In the genomic region with DNA sequence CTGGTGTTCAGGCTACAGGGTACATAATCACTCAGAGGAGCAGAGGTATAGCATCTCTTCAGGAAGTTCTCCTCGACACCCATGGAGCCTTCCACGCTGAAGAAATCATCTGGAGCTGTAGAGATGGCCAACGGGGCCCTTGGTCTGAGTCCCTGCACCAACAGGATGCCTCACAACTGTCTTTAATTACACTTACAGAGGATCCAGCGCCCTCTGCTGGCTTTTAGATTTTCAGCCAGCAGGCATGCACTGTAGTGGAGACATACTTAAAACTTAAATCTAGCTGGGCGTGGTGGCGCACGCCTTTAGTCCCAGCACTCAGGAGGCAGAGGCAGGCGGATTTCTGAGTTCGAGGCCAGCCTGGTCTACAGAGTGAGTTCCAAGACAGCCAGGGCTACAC, we compare ENCODE assay signal across 7 mouse cellular contexts. TPM values are rescaled to one million over a fixed set of nuclear protein-coding genes. Genes with fewer than 3 reads are reported as not detected.
DNase-seq lines count a peak whose midpoint lies in the region; TF ChIP-seq lines count a peak whose summit lies in the region.

No protein-coding gene starts in this region.

- no peaks in the 10 kb centered on the region for H3K4me1 ChIP-seq in ES-Bruce4 (ENCODE audit: control insufficient read depth, insufficient read depth, low read length)

- H3K27ac ChIP-seq in layer of hippocampus, adult 2 months = peak overlapping the region; percentile 72; the same call in 1 of the 2 replicates
- no peak overlapping the region for H3K27ac ChIP-seq in ES-Bruce4 (ENCODE audit: insufficient read depth, low read length)

- no peak for TF ChIP-seq EP300 in ES-Bruce4 (IDR thresholded peaks at IDR 0.05; ENCODE audit: insufficient read depth, low read depth, low read length)

- H3K36me3 ChIP-seq in ES-Bruce4 (ENCODE audit: control insufficient read depth, insufficient read depth, low read length, poor library complexity, severe bottlenecking) = peaks cover 34% of the 10 kb centered on the region

- H3K9ac ChIP-seq in ES-Bruce4 (ENCODE audit: low read depth, poor library complexity, severe bottlenecking) = no peak overlapping the region

- H3K27me3 ChIP-seq in ES-Bruce4 (ENCODE audit: control insufficient read depth, insufficient read depth, low read length, poor library complexity, severe bottlenecking) = no peaks in the 10 kb centered on the region

- DNase-seq in layer of hippocampus, adult 2 months (ENCODE audit: low spot score in 2 of 2) = no peak
- no peak for DNase-seq in layer of hippocampus, postnatal 25 days (ENCODE audit: extremely low spot score in 1 of 2, low spot score in 1 of 2)
- DNase-seq in adipocyte (ENCODE audit: low spot score) (peak; percentile 35), MN1 (ENCODE audit: low spot score) (no peak)
- peak; percentile 24 for DNase-seq in retina, embryonic 14.5 days (ENCODE audit: low spot score)
- no peak for DNase-seq in heart, adult 11 months

- H3K9me3 ChIP-seq in ES-Bruce4 (replicated peaks; ENCODE audit: control insufficient read depth, insufficient read depth, low read length, poor library complexity, severe bottlenecking) = no peaks in the 10 kb centered on the region

- TF ChIP-seq POLR2A in ES-Bruce4 (IDR thresholded peaks at IDR 0.05; ENCODE audit: insufficient read depth, low read length) = no peak

- H3K4me3 ChIP-seq in layer of hippocampus, adult 2 months = no peak overlapping the region
- H3K4me3 ChIP-seq in ES-Bruce4 (ENCODE audit: low read depth, low read length) = no peak overlapping the region

- peak; percentile 52 for TF ChIP-seq CTCF in layer of hippocampus, adult 2 months (conservative IDR thresholded peaks at IDR 0.05)
- peak; percentile 21 for TF ChIP-seq CTCF in ES-Bruce4 (IDR thresholded peaks at IDR 0.05; ENCODE audit: low read depth, low read length)

RNA-seq across cellular contexts. Expression of a gene that starts 18.0 kb away (rescaled TPM):
- total RNA-seq in layer of hippocampus, adult 2 months (2021) = 1 to 10 TPM; 2.7 to 5.5 TPM
- total RNA-seq in layer of hippocampus, postnatal 25 days (2021) = 1 to 10 TPM; 1.6 to 1.7 TPM
- 8.5 and 8.8 TPM in 2 replicates for polyA plus RNA-seq in ES-Bruce4 (2011; ENCODE audit: insufficient read depth, insufficient read length, low read depth, missing spikeins)

RNA-seq across cellular contexts. Expression of a gene that starts 25.2 kb away (rescaled TPM):
- total RNA-seq in layer of hippocampus, adult 2 months (2021) = under 1 TPM; 0.59 to 0.66 TPM
- 1 to 10 TPM in 1 of 2 experiments, under 1 TPM in 1; 0.45 to 1.3 TPM for total RNA-seq in layer of hippocampus, postnatal 25 days (2021)
- polyA plus RNA-seq in ES-Bruce4 (2011; ENCODE audit: insufficient read depth, insufficient read length, low read depth, missing spikeins) = 49.0 and 50.7 TPM in 2 replicates

RNA-seq across cellular contexts. Expression of a gene that starts 52.8 kb away (rescaled TPM):
- 10 to 100 TPM; 70.6 to 82.7 TPM for total RNA-seq in layer of hippocampus, adult 2 months (2021)
- total RNA-seq in layer of hippocampus, postnatal 25 days (2021) = 10 to 100 TPM; 69.7 to 82.2 TPM
- 70.3 and 78.5 TPM in 2 replicates for polyA plus RNA-seq in ES-Bruce4 (2011; ENCODE audit: insufficient read depth, insufficient read length, low read depth, missing spikeins)

RNA-seq across cellular contexts. Expression of a gene that starts 53.9 kb away (rescaled TPM):
- total RNA-seq in layer of hippocampus, adult 2 months (2021) = 1 to 10 TPM; 6.3 to 6.9 TPM
- 10 to 100 TPM in 1 of 2 experiments, 1 to 10 TPM in 1; 6.0 to 10.8 TPM for total RNA-seq in layer of hippocampus, postnatal 25 days (2021)
- polyA plus RNA-seq in ES-Bruce4 (2011; ENCODE audit: insufficient read depth, insufficient read length, low read depth, missing spikeins) = 1.2 and 2.3 TPM in 2 replicates

RNA-seq across cellular contexts. Expression of a gene that starts 57.0 kb away (rescaled TPM):
- total RNA-seq in layer of hippocampus, adult 2 months (2021) = 10 to 100 TPM; 43.4 to 44.8 TPM
- total RNA-seq in layer of hippocampus, postnatal 25 days (2021) = 10 to 100 TPM; 36.2 to 50.0 TPM
- polyA plus RNA-seq in ES-Bruce4 (2011; ENCODE audit: insufficient read depth, insufficient read length, low read depth, missing spikeins) = 89.8 and 92.9 TPM in 2 replicates

Comparison
In these comparisons a context has a peak if more than half of its experiments do, and no peak if none do; other contexts are left out.
1. DNase-seq: peak in adipocyte (single experiment) and retina, embryonic 14.5 days (single experiment); none in layer of hippocampus, adult 2 months (0 of 2), layer of hippocampus, postnatal 25 days (0 of 2), MN1 (single experiment) and heart, adult 11 months (single experiment).